Mouse (Mus musculus) bone marrow, adult 2 months (tissue): ENCODE results near the gene Gm20855.
"Not testable (repeated sequence)": the region's sequence is repeated elsewhere in the genome, so short reads cannot be mapped to it uniquely, and the experiment has no call there.

Experiments
- CTCF ChIP-seq: fragments of 200-500 bp; IDR thresholded peaks from 2 replicates; pipeline ENCODE4 v1.5.1; 2011; ENCODE audit warnings: low read length, control low read depth; ENCODE audit not compliant: control insufficient read depth, insufficient read depth
- POLR2A ChIP-seq: fragments of 200-500 bp; IDR thresholded peaks from 2 replicates; pipeline ENCODE4 v1.6.1; 2011; ENCODE audit warnings: low read depth, mild to moderate bottlenecking, control low read depth, low read length, borderline replicate concordance; ENCODE audit not compliant: control insufficient read depth

DNA sequence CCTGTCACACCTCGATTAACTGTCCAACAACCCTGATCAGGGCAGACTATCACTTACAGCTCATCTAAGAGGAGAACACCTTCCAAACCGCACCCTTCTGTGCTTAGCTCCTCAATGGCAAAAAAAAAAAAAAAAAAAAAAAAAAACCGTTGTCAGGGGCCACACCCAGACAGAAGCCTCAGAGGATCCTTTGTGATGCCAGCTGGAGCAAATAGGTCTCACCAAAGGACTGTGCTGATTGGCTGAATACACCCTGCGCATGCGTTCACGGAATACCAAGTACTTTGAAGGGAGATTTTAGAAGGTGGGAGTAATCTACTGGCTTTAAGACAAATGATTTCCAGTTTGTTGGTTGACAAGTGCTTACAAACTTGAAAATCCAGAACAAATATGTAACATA, at the start of gene Gm20855:
- TF ChIP-seq CTCF, POLR2A: not testable (repeated sequence)
